Mouse (Mus musculus): ENCODE data around the gene Clip3. TPM values are rescaled to one million over a fixed set of nuclear protein-coding genes. Genes with fewer than 3 reads are reported as not detected.

Clip3 gene
- polyA plus RNA-seq, 1 experiment from 2014 or later: 18.4 TPM

DNA sequence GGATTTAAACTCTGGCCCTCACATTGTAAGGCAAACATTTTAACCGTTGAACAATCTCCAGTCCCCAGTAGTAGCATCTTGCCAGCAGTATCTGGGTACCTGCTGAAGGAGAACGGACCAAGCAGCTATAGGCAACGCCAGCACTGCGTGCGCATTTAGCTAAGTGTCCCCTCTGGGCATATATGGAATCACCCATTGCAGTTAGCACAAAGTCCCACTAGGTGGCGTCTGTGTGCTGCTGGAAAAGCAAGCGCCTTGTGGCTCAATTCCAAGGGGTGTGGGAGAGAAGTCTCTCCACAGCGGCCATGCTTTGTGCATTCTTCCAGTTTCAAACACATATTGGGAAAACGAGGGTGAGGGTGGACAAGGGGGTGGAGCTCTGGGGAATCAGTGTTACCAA is 44.9 kb downstream of the Clip3 start:
- Histone ChIP-seq H3K27me3 (ENCODE audit: insufficient read depth, poor library complexity, severe bottlenecking) (peaks cover 59% of the 10 kb centered on the region), H3K4me1 (peaks cover 8% of the 10 kb centered on the region), H3K9me3 (no peaks in the 10 kb centered on the region), H3K27ac (no peak overlapping the region), H3K36me3 (no peaks in the 10 kb centered on the region), H3K4me3 (no peak overlapping the region)
- WGBS: 6% methylated on average over 9 of the region's 9 CpGs
- DNase-seq (ENCODE audit: low spot score): peak; percentile 88

DNA sequence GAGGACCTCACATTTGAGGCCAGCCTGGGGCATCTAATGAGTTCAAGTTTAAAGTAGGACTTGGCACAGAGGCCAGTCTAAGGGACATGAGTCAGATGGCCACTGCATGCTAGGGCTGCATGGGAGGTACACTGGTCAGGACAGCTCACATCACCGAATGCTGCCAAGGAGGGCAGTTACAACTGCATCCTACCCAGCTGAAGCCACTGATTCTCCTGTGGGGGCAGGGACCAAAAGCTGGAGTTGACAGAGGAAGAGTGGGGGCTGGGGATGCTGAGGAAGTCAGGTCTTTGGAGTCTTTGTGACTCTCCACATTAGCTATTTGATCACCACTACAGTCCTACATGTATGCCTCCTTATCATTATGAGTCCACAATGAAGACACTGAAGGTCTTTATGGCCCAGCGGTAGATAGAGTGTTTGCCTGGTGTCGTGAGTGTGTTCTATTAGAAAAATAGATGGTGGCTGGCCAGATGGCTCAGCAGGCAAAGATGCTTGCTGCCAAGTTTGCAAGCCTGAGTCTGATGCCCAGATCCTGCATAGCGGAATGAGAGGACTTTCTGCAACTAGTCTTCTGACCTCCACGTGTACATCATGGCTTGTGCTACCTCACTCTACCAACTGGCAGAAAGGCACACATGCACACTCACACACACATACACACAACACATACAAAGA is 48.0 kb downstream of the Clip3 start:
- Histone ChIP-seq H3K4me1 (no peaks in the 10 kb centered on the region), H3K9me3 (no peaks in the 10 kb centered on the region), H3K36me3 (no peaks in the 10 kb centered on the region), H3K27ac (no peak overlapping the region), H3K4me3 (no peak overlapping the region), H3K27me3 (ENCODE audit: insufficient read depth, poor library complexity, severe bottlenecking) (peaks cover 35% of the 10 kb centered on the region)
- no peak for DNase-seq (ENCODE audit: low spot score)
- WGBS: 66% methylated on average over 5 of the region's 5 CpGs

DNA sequence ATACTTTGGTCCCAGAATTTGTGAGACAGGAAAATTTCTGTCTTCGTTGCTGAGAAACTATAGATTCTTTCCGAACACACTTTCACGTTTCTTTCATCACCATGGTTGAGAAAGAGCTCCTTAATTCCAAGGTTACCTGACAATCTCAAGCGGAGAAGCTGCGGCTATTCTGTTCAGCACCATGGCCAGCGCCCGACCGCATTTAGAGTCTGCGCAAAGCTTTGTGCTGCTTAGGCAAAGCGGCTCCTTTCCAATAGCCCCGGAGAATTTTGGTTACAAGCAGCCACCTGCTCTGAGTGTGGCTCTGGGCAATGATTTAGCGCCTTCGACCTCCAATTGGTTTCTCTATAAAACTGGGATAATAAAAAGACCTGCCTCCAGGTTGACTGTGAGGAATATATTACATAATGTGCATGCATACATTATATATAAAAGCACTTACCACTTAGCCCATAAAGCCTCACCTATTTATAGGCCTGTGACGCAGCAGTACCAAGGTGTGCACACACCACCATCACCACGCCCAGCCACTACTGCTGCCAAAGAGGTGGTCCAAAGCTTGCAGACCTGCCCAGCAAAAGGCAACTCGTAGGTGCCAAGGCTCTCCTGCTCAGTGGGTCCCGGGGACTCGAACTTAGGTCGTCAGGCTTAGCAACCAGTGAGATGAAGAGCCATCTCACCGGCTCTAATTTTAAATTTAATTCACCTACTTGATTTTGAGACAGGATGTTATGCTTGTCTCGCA is 55.3 kb downstream of the Clip3 start:
- H3K27me3 ChIP-seq (ENCODE audit: insufficient read depth, poor library complexity, severe bottlenecking): peaks cover 46% of the 10 kb centered on the region
- no peaks in the 10 kb centered on the region for H3K4me1 ChIP-seq
- DNase-seq (ENCODE audit: low spot score): no peak
- H3K36me3 ChIP-seq: no peaks in the 10 kb centered on the region
- H3K27ac ChIP-seq: no peak overlapping the region
- WGBS: 24% methylated on average over 21 of the region's 21 CpGs
- no peaks in the 10 kb centered on the region for H3K9me3 ChIP-seq
- no peak overlapping the region for H3K4me3 ChIP-seq

DNA sequence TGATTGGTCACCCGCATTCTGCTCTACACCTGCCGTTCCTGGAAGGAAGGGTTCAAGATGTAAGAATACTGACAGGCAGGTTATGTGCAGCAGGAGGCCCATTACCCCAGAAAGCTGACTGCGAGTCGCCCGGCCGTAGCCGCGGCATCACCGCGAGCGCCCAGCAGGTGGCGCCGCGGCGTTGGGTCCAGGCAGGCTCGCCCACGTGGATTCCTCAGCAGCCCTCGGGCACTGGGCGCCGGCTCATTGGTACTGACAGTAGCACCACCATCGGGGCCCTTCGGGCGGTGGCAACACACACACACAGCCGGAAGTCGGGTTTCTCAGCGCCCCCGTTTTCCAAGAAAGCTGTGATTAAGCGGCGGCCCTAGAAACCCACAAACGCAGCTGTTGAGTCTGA is 56.3 kb downstream of the Clip3 start:
- no peaks in the 10 kb centered on the region for H3K4me1 ChIP-seq
- H3K4me3 ChIP-seq: no peak overlapping the region
- H3K36me3 ChIP-seq: no peaks in the 10 kb centered on the region
- 2% methylated on average over 30 of the region's 30 CpGs for WGBS
- H3K9me3 ChIP-seq: no peaks in the 10 kb centered on the region
- DNase-seq (ENCODE audit: low spot score): no peak
- peaks cover 51% of the 10 kb centered on the region for H3K27me3 ChIP-seq (ENCODE audit: insufficient read depth, poor library complexity, severe bottlenecking)
- H3K27ac ChIP-seq: no peak overlapping the region

DNA sequence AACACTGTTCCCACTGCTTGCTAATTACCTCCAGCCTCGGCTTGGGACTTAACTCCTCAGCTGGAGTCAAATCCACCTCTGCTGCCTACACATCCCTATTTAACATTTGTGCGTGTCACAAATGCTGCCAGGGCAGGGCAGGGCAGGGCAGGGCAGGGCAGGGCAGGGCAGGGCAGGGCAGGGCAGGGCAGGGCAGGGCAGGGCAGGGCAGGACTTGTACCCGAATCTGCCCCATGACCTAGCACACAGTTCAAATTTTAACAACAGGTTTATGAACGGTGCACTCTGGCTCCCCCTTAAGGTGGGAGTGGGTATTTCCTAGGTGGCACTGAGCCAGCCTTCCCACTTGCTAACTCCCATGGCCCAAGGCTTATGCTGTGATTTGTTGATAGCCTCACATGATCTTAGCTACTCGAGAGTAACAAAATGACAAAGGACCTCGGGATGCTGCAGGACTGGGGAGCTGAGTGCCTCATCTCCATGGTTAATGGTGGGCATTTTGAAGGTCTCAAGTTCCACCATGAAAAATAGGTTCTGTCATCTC is 61.8 kb downstream of the Clip3 start:
- H3K9me3 ChIP-seq: no peaks in the 10 kb centered on the region
- H3K4me3 ChIP-seq: no peak overlapping the region
- WGBS: 22% methylated on average over 6 of the region's 6 CpGs
- peaks cover 61% of the 10 kb centered on the region for H3K27me3 ChIP-seq (ENCODE audit: insufficient read depth, poor library complexity, severe bottlenecking)
- peaks cover 4% of the 10 kb centered on the region; the same call in 1 of the 2 replicates for H3K36me3 ChIP-seq
- no peaks in the 10 kb centered on the region for H3K4me1 ChIP-seq
- no peak overlapping the region for H3K27ac ChIP-seq
- no peak for DNase-seq (ENCODE audit: low spot score)

DNA sequence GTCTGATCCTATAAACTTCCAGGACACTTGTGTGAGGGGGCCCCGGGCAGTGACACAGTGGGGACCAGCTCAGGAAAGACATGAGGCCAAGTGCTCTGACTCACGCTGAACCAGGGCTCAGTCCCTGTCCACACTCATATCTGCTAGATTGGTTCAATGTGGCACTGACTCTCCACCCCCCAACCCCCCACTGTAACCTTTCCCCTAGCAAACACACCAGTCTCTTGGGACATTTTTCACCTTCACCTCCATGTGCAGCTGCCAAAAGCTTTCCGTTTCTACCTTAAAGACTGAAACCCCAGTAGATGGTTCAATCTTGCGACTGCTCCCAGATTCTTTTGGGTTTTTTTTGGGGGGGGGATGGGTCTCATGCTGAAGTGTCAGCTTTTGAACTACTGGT is 62.5 kb downstream of the Clip3 start:
- DNase-seq (ENCODE audit: low spot score): no peak
- no peaks in the 10 kb centered on the region for H3K4me1 ChIP-seq

More for the DNA sequence above, 62.5 kb downstream of the Clip3 start:
- Histone ChIP-seq H3K27me3 (ENCODE audit: insufficient read depth, poor library complexity, severe bottlenecking) (peaks cover 54% of the 10 kb centered on the region), H3K4me3 (no peak overlapping the region), H3K9me3 (no peaks in the 10 kb centered on the region), H3K36me3 (peaks cover 4% of the 10 kb centered on the region; the same call in 1 of the 2 replicates), H3K27ac (no peak overlapping the region)
- 63% methylated on average over 4 of the region's 4 CpGs for WGBS

Other genes starting within 250 kb of the Clip3 start
- gene Zfp14, start 240.3 kb upstream of the Clip3 start, polyA plus RNA-seq (2016; fragmentation: Nextera tagmentation; extraction: Ambion mirVana): 2.7 and 3.2 TPM in 2 replicates
- gene Zfp82, start 218.8 kb upstream of the Clip3 start, polyA plus RNA-seq (2016; fragmentation: Nextera tagmentation; extraction: Ambion mirVana): 4.5 and 5.2 TPM in 2 replicates
- gene Gm26920, start 201.3 kb upstream of the Clip3 start, polyA plus RNA-seq (2016; fragmentation: Nextera tagmentation; extraction: Ambion mirVana): 0.34 and 1.0 TPM in 2 replicates
- 7.0 and 10.7 TPM in 2 replicates for gene Zfp566, start 201.2 kb upstream of the Clip3 start, polyA plus RNA-seq (2016; fragmentation: Nextera tagmentation; extraction: Ambion mirVana)
- gene Zfp260, start 197.0 kb upstream of the Clip3 start, polyA plus RNA-seq (2016; fragmentation: Nextera tagmentation; extraction: Ambion mirVana): 79.8 and 91.7 TPM in 2 replicates
- 9.5 and 10.8 TPM in 2 replicates for gene Zfp382, start 169.8 kb upstream of the Clip3 start, polyA plus RNA-seq (2016; fragmentation: Nextera tagmentation; extraction: Ambion mirVana)
- gene Zfp146, start 122.0 kb upstream of the Clip3 start, polyA plus RNA-seq (2016; fragmentation: Nextera tagmentation; extraction: Ambion mirVana): 8.6 and 9.5 TPM in 2 replicates
- gene Cox7a1, start 107.6 kb upstream of the Clip3 start, polyA plus RNA-seq (2016; fragmentation: Nextera tagmentation; extraction: Ambion mirVana): 163 and 277 TPM in 2 replicates
- 76.6 and 84.1 TPM in 2 replicates for gene Capns1, start 92.9 kb upstream of the Clip3 start, polyA plus RNA-seq (2016; fragmentation: Nextera tagmentation; extraction: Ambion mirVana)
- 122 and 127 TPM in 2 replicates for gene Polr2i, start 59.8 kb upstream of the Clip3 start, polyA plus RNA-seq (2016; fragmentation: Nextera tagmentation; extraction: Ambion mirVana)
- 212 and 246 TPM in 2 replicates for gene Tbcb, start 59.5 kb upstream of the Clip3 start, polyA plus RNA-seq (2016; fragmentation: Nextera tagmentation; extraction: Ambion mirVana)
- not detected in 2 replicates for gene Ovol3, start 56.0 kb upstream of the Clip3 start, polyA plus RNA-seq (2016; fragmentation: Nextera tagmentation; extraction: Ambion mirVana)
- 0.29 and 0.43 TPM in 2 replicates for gene Thap8, start 11.6 kb upstream of the Clip3 start, polyA plus RNA-seq (2016; fragmentation: Nextera tagmentation; extraction: Ambion mirVana)
- gene Wdr62, start 11.3 kb upstream of the Clip3 start, polyA plus RNA-seq (2016; fragmentation: Nextera tagmentation; extraction: Ambion mirVana): 11.4 and 13.9 TPM in 2 replicates
- 68.2 and 71.8 TPM in 2 replicates for gene Alkbh6, start 17.0 kb downstream of the Clip3 start, polyA plus RNA-seq (2016; fragmentation: Nextera tagmentation; extraction: Ambion mirVana)
- 26.8 and 43.1 TPM in 2 replicates for gene Syne4, start 23.1 kb downstream of the Clip3 start, polyA plus RNA-seq (2016; fragmentation: Nextera tagmentation; extraction: Ambion mirVana)
- 2.5 and 3.2 TPM in 2 replicates for gene E130208F15Rik, start 30.0 kb downstream of the Clip3 start, polyA plus RNA-seq (2016; fragmentation: Nextera tagmentation; extraction: Ambion mirVana)
- 15.1 and 16.4 TPM in 2 replicates for gene Sdhaf1, start 32.2 kb downstream of the Clip3 start, polyA plus RNA-seq (2016; fragmentation: Nextera tagmentation; extraction: Ambion mirVana)
- gene Lrfn3, start 71.0 kb downstream of the Clip3 start, polyA plus RNA-seq (2016; fragmentation: Nextera tagmentation; extraction: Ambion mirVana): 1.3 and 2.0 TPM in 2 replicates
- gene Tyrobp, start 122.0 kb downstream of the Clip3 start, polyA plus RNA-seq (2016; fragmentation: Nextera tagmentation; extraction: Ambion mirVana): 2.2 and 9.0 TPM in 2 replicates
- 0.35 TPM in 1 of 2 replicates, not detected in the other for gene Hcst, start 128.1 kb downstream of the Clip3 start, polyA plus RNA-seq (2016; fragmentation: Nextera tagmentation; extraction: Ambion mirVana)
- gene Nfkbid, start 130.0 kb downstream of the Clip3 start, polyA plus RNA-seq (2016; fragmentation: Nextera tagmentation; extraction: Ambion mirVana): 1.5 and 1.6 TPM in 2 replicates
- gene Aplp1, start 153.8 kb downstream of the Clip3 start, polyA plus RNA-seq (2016; fragmentation: Nextera tagmentation; extraction: Ambion mirVana): 44.3 and 50.4 TPM in 2 replicates
- gene Kirrel2, start 166.0 kb downstream of the Clip3 start, polyA plus RNA-seq (2016; fragmentation: Nextera tagmentation; extraction: Ambion mirVana): 3.3 and 5.2 TPM in 2 replicates
- gene Nphs1, start 166.6 kb downstream of the Clip3 start, polyA plus RNA-seq (2016; fragmentation: Nextera tagmentation; extraction: Ambion mirVana): 0.55 and 0.79 TPM in 2 replicates
- 0.30 and 3.0 TPM in 2 replicates for gene Prodh2, start 201.9 kb downstream of the Clip3 start, polyA plus RNA-seq (2016; fragmentation: Nextera tagmentation; extraction: Ambion mirVana)
- gene Arhgap33, start 243.3 kb downstream of the Clip3 start, polyA plus RNA-seq (2016; fragmentation: Nextera tagmentation; extraction: Ambion mirVana): 8.5 and 9.0 TPM in 2 replicates

All from heart, embryonic 10.5 days (tissue).